Mouse (Mus musculus) neural tube, embryonic 14.5 days (tissue): ENCODE measurements at regions not wholly inside any gene's neighbourhood (a gene's known extent, or its start where the extent isn't known, plus 50 kb on each side); places are given as distances from the start of the nearest gene placed in this dataset.

Source experiments
- ATAC-seq: fragments of 200-750 bp; cut with Nextera tagmentation; 2 replicates; pipeline ENCODE4 v1.8.0; 2017; ENCODE audit warnings: low read depth, mild to moderate bottlenecking, moderate TSS enrichment, moderate library complexity
- H3K27ac ChIP-seq: fragments of 300-500 bp; sonication (generic); 2 replicates; pipeline ENCODE4 v1.5.1; 2014; ENCODE audit warnings: low read depth, mild to moderate bottlenecking, control low read depth, low read length, moderate library complexity, mixed read lengths
- H3K27me3 ChIP-seq: fragments of 300-500 bp; sonication (generic); 2 replicates; pipeline ENCODE4 v1.6.1; 2014; ENCODE audit warnings: low read length; ENCODE audit not compliant: control insufficient read depth, insufficient read depth
- H3K36me3 ChIP-seq: fragments of 300-500 bp; sonication (generic); 2 replicates; pipeline ENCODE4 v1.6.1; 2014; ENCODE audit warnings: low read length, mixed read lengths; ENCODE audit not compliant: control insufficient read depth, insufficient read depth
- H3K4me1 ChIP-seq: fragments of 300-500 bp; sonication (generic); 2 replicates; pipeline ENCODE4 v1.6.1; 2014; ENCODE audit warnings: low read length; ENCODE audit not compliant: control insufficient read depth, insufficient read depth
- H3K4me2 ChIP-seq: fragments of 300-500 bp; sonication (generic); 2 replicates; pipeline ENCODE4 v1.6.1; 2014; ENCODE audit warnings: mild to moderate bottlenecking, low read depth, low read length, control low read depth
- H3K4me3 ChIP-seq: fragments of 300-500 bp; sonication (generic); 2 replicates; pipeline ENCODE4 v1.5.1; 2014; ENCODE audit warnings: low read depth, low read length, control low read depth, mixed read lengths
- H3K9ac ChIP-seq: fragments of 300-500 bp; sonication (generic); replicated peaks from 2 replicates; pipeline ENCODE4 v1.6.1; 2014; ENCODE audit warnings: low read depth, mild to moderate bottlenecking, control low read depth, low read length, mixed read lengths
- H3K9me3 ChIP-seq: fragments of 300-500 bp; sonication (generic); 2 replicates; pipeline ENCODE4 v1.6.1; 2016; ENCODE audit warnings: low read length; ENCODE audit not compliant: control insufficient read depth
- WGBS: fragments of 180-500 bp; shearing (Covaris S2); extraction: QIAGEN DNeasy Blood & Tissue Kit; methylation state at CpG from one replicate; pipeline ENCODE4 v1.1.7; 2014; 5-methylcytosine and 5-hydroxymethylcytosine counted together

DNA sequence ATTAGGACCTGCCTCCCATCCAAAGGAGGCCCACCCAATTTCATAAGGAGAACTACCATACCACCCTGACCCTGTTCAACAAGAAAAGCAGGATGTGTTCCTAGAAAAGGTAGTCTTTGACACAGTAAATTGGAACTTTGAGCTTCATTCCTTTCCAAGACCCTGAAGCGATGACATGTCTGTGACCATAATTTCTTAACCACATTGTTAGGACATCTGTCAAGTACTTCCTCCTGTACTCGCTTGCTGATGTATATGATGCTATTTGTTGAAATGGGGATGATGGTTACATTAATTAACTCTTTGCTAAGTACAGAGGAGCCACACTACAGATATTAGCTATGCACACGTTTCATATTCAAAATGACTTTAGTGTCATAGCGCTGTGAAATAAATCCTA lies 73.1 kb upstream of the Nr4a3 start:
- 87% methylated on average over 4 of the region's 4 CpGs for WGBS
- no peak for ATAC-seq
- Histone ChIP-seq H3K27ac (no peak overlapping the region), H3K27me3 (no peaks in the 10 kb centered on the region), H3K36me3 (no peaks in the 10 kb centered on the region), H3K4me1 (no peaks in the 10 kb centered on the region), H3K9ac (no peak overlapping the region), H3K4me3 (no peak overlapping the region), H3K4me2 (no peak overlapping the region), H3K9me3 (no peaks in the 10 kb centered on the region)

- no peaks in the 10 kb centered on the region for H3K36me3 ChIP-seq
- H3K4me1 ChIP-seq: no peaks in the 10 kb centered on the region
- no peaks in the 10 kb centered on the region for H3K9me3 ChIP-seq
- no peak overlapping the region for H3K4me3 ChIP-seq
- H3K27ac ChIP-seq: no peak overlapping the region
- H3K4me2 ChIP-seq: no peak overlapping the region
- H3K9ac ChIP-seq: no peak overlapping the region
- no peaks in the 10 kb centered on the region for H3K27me3 ChIP-seq
- no peak for ATAC-seq
- 69% methylated on average over 13 of the region's 13 CpGs for WGBS
Measured at GRCm38 (mm10) chr4:47979579-47980313, 65.2 kb upstream of the Nr4a3 start.
